Mouse (Mus musculus) kidney, adult 9 months (tissue): ENCODE data around the gene Vmn1r207-ps.
"Not testable (repeated sequence)": the region's sequence is repeated elsewhere in the genome, so short reads cannot be mapped to it uniquely, and the experiment has no call there.

ENCODE experiments used
- DNase-seq: peaks from one replicate; pipeline ENCODE4 v3.0.0; 2022

The Vmn1r207-ps gene

DNA sequence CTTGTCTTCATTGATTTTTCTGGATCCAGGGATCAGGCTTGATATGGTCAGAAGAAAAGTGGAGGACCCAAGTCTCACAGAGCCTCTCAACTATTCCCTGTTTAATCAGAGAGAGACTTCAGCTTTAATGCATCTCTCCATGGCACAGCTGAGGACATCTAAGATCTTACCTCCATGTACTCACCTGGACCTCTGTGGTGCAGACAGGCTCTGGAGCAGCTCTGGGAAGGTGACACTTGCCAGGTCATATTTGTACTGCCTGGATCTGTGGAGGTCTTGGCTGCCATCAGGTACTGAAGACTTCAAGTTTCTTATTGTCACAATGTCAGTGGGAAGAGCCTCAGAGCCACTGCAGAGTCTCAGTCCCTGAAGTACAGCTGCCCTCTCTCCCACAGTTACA, at the start of gene Vmn1r207-ps:
TSS of gene Vmn1r207-ps (minus strand) at position 101 of the 400 bp plus-strand sequence.
- DNase-seq, result not testable (repeated sequence)

GRCm38 (mm10) chr13:22777300-22777699, 47.9 kb upstream of the Vmn1r207-ps start, which contains the start of gene Vmn1r208:
Gene Vmn1r208 (minus strand): TSS chr13:22777400.
- DNase-seq, result not testable (repeated sequence)

DNA sequence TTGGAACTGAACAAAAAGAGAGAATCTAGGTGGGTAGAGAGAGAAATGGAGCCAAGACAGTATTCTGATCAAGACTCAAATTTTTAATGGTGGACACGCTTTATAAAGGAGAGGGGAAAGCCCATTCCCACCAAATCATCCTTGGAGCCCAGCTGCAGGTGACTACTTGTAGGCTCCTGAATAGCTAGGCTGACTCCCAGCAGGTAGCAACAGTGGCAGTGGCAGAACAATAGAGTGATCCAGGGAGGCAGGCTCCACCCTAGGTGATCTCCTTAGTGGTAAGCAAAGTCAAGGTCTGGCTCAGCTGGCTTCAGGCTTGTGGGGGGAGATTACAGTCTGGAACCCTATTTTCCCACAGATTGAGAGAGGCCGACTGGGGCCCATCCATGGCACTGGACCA, 42.2 kb upstream of the Vmn1r207-ps start:
- DNase-seq, result not testable (repeated sequence)

DNA sequence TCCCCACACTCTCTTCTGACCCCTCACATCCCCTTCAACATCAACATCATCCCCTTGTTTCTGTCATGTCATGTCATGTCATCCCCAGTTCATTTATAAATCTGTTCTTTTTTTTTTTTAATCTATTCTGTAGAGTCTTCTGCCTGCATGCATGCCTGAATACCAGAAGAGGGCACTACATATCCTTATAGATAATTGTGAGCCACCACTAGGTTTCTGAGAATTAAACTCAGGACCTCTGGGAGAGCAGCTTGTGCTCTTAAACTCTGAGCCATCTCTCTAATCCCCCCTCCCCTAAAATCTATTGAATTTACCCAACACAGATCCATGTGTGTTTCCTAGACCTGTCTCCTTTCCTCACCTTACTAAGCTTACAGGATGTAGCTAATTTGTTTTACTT, 18.1 kb upstream of the Vmn1r207-ps start:
- peak; percentile 0 for DNase-seq

DNA sequence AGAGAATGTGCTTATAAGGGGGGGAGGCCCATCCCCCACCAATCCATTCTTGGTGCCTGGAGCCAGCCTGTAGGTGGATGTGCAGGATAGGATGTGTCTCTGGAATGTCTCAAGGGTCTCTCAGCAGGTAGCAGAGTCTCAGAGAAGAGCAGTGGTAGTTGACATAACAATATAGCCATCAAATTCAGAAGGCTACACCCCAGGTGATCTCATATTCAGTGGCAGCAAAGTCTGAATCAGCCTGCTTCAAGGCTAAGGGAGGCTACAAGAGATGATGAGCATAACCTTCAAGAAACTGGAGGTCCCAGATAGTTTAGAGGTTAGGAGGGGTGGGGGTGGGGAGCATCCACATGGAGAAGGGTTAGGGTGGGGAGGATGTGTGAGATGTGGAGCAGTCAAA, 22.5 kb downstream of the Vmn1r207-ps start:
- not testable (repeated sequence) for DNase-seq

DNA sequence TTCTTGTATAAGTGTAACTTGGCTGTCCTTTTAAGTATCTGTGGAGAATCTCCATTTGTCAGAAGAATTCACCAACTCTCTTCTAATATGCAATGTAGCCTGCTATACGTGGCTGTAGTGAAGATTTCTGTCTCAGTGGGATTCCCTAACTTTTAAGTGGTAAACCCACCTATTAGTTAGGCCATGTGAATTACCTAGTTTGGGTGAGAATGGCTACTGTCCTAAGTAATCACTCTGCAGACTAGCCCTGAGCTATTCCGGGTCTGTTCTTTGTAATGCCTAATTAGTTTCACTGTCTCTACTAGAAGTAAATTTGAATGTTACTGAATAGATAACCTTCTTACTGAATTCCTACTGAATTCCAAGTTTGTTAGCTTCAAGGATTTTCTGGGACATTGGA, 26.5 kb downstream of the Vmn1r207-ps start:
- DNase-seq, result not testable (repeated sequence)
